Mouse (Mus musculus): ENCODE results near the gene Olfr727. TPM values are rescaled to one million over a fixed set of nuclear protein-coding genes. Genes with fewer than 3 reads are reported as not detected.

The Olfr727 gene
- total RNA-seq (2022) = not detected

GRCm38 (mm10) chr14:50122886-50123285, at the start of gene Olfr727:
Gene Olfr727 (plus strand): TSS chr14:50123186.
- DNase-seq (ENCODE audit: low spot score in 2 of 2) = no peak

DNA sequence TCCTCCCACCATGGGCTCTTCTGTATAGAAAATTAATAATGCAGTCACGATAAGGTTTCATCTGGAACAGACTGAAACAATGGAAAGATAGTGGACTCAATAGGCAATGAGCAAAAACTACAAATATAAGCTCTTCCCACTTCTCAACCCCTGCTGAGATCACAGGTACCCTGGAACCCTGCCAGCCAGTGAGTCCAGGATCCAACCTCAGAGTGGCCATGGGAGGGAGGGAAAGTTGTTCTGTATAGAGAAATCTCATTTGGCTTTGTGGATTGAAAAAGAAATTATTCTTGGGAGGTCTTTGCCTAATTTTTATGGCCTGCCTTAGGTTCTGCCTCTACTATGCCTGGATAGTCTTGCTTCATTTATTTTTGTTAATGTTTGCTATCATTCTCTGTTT, 32.1 kb upstream of the Olfr727 start, which contains the start of gene Olfr726:
Gene Olfr726, minus strand, starts transcription at position 101 of the 400 bp plus-strand sequence.
- DNase-seq (ENCODE audit: low spot score in 2 of 2) = no peak

- no peak for DNase-seq (ENCODE audit: low spot score in 2 of 2)
Observed at GRCm38 (mm10) chr14:50142580-50142979, 19.6 kb downstream of the Olfr727 start, which contains the start of gene Olfr728. Gene Olfr728 (minus strand): TSS chr14:50142680.

GRCm38 (mm10) chr14:50152810-50153209, 29.8 kb downstream of the Olfr727 start, which contains the start of gene Olfr729:
Gene Olfr729 (minus strand): TSS chr14:50152910.
- DNase-seq (ENCODE audit: low spot score in 2 of 2) = no peak

Other genes starting within 250 kb of the Olfr727 start
- gene Olfr722, start 221.2 kb upstream of the Olfr727 start, total RNA-seq (2022) = not detected
- gene Olfr723, start 191.4 kb upstream of the Olfr727 start, total RNA-seq (2022) = not detected
- gene Olfr724, start 159.9 kb upstream of the Olfr727 start, total RNA-seq (2022) = not detected
- gene Olfr725, start 82.8 kb upstream of the Olfr727 start, total RNA-seq (2022) = not detected
- gene Olfr726, start 32.2 kb upstream of the Olfr727 start, total RNA-seq (2022) = not detected
- gene Olfr728, start 19.5 kb downstream of the Olfr727 start, total RNA-seq (2022) = not detected
- gene Olfr729, start 29.7 kb downstream of the Olfr727 start, total RNA-seq (2022) = not detected
- not detected for gene Olfr730, start 65.0 kb downstream of the Olfr727 start, total RNA-seq (2022)
- gene Olfr731, start 118.7 kb downstream of the Olfr727 start, total RNA-seq (2022) = not detected
- gene Olfr732, start 161.0 kb downstream of the Olfr727 start, total RNA-seq (2022) = not detected
- gene Olfr733, start 178.3 kb downstream of the Olfr727 start, total RNA-seq (2022) = not detected
- not detected for gene Olfr734, start 203.6 kb downstream of the Olfr727 start, total RNA-seq (2022)
- gene Olfr735, start 225.7 kb downstream of the Olfr727 start, total RNA-seq (2022) = not detected
- gene Tlr11, start 234.7 kb downstream of the Olfr727 start, total RNA-seq (2022) = not detected